Mouse (Mus musculus) midbrain, embryonic 11.5 days (tissue): ENCODE data around the gene Gm49721. TPM values are rescaled to one million over a fixed set of nuclear protein-coding genes. Genes with fewer than 3 reads are reported as not detected.
"Not testable (repeated sequence)": the region's sequence is repeated elsewhere in the genome, so short reads cannot be mapped to it uniquely, and the experiment has no call there.

Source experiments
- ATAC-seq: fragments of 200-750 bp; cut with Nextera tagmentation; 2 replicates; pipeline ENCODE4 v1.8.0; 2017; ENCODE audit warnings: moderate TSS enrichment, moderate library complexity; ENCODE audit not compliant: low FRiP score
- DNase-seq: peaks from one replicate; pipeline ENCODE4 v3.0.0; 2015; ENCODE audit warnings: low spot score; ENCODE audit errors: missing footprints
- H3K27ac ChIP-seq: fragments of 300-500 bp; sonication (generic); 2 replicates; pipeline ENCODE4 v1.5.1; 2014; ENCODE audit warnings: low read depth, low read length
- H3K27me3 ChIP-seq: fragments of 300-500 bp; sonication (generic); 2 replicates; pipeline ENCODE4 v1.6.1; 2014; ENCODE audit warnings: mild to moderate bottlenecking, low read length, moderate library complexity, mixed read lengths; ENCODE audit not compliant: control insufficient read depth, insufficient read depth
- H3K36me3 ChIP-seq: fragments of 300-500 bp; sonication (generic); 2 replicates; pipeline ENCODE4 v1.6.1; 2014; ENCODE audit warnings: mild to moderate bottlenecking, low read length, moderate library complexity, mixed read lengths; ENCODE audit not compliant: control insufficient read depth, insufficient read depth
- H3K4me1 ChIP-seq: fragments of 300-500 bp; sonication (generic); 2 replicates; pipeline ENCODE4 v1.6.1; 2014; ENCODE audit warnings: low read length; ENCODE audit not compliant: control insufficient read depth, insufficient read depth
- H3K4me2 ChIP-seq: fragments of 300-500 bp; sonication (generic); 2 replicates; pipeline ENCODE4 v1.6.1; 2014; ENCODE audit warnings: mild to moderate bottlenecking, moderate library complexity
- H3K4me3 ChIP-seq: fragments of 300-500 bp; sonication (generic); 2 replicates; pipeline ENCODE4 v1.5.1; 2014; ENCODE audit warnings: low read depth, low read length
- H3K9ac ChIP-seq: fragments of 300-500 bp; sonication (generic); 2 replicates; pipeline ENCODE4 v1.6.1; 2014; ENCODE audit warnings: low read length
- H3K9me3 ChIP-seq: fragments of 300-500 bp; sonication (generic); 2 replicates; pipeline ENCODE4 v1.6.1; 2016; ENCODE audit warnings: low read length; ENCODE audit not compliant: control insufficient read depth
- WGBS: fragments of 180-500 bp; shearing (Covaris S2); extraction: QIAGEN DNeasy Blood & Tissue Kit; methylation state at CpG from one replicate; pipeline ENCODE4 v1.1.7; 2014; 5-methylcytosine and 5-hydroxymethylcytosine counted together
- polyA plus RNA-seq: library from polyadenylated mRNA; unstranded; fragments of >200 nt; fragmentation: Nextera tagmentation; extraction: Ambion mirVana; gene quantifications from 2 replicates; pipeline ENCODE4 v1.2.1, GENCODE M21; 2014

Gm49721 gene
- polyA plus RNA-seq, 1 experiment from 2014 or later, result 0.15 TPM

GRCm38 (mm10) chr17:6960349-6960748 is 18.4 kb upstream of the Gm49721 start:
- not testable (repeated sequence) for H3K36me3 ChIP-seq, H3K4me1 ChIP-seq, ATAC-seq, H3K9me3 ChIP-seq, H3K27ac ChIP-seq, H3K27me3 ChIP-seq
- peak overlapping the region; percentile 39 for H3K4me2 ChIP-seq
- peak overlapping the region; percentile 49 for H3K4me3 ChIP-seq
- H3K9ac ChIP-seq, result peak overlapping the region; percentile 59; the same call in 1 of the 2 replicates
- peak; percentile 81 for DNase-seq
- under 1% methylated on average over 12 of the region's 12 CpGs for WGBS

GRCm38 (mm10) chr17:6960776-6961175 is 17.9 kb upstream of the Gm49721 start, which contains the start of gene Tagap1:
Tagap1 (minus strand) TSS chr17:6961156.
- H3K4me1 ChIP-seq, H3K27me3 ChIP-seq, ATAC-seq, H3K27ac ChIP-seq, H3K36me3 ChIP-seq, H3K9me3 ChIP-seq: not testable (repeated sequence)
- WGBS, result under 1% methylated on average over 38 of the region's 51 CpGs
- Histone ChIP-seq H3K4me3 (peak within 1 kb of the TSS; percentile 49), H3K9ac (peak within 1 kb of the TSS; percentile 59), H3K4me2 (peak within 1 kb of the TSS; percentile 39)
- DNase-seq, result peak; percentile 82

GRCm38 (mm10) chr17:6961181-6962000 is 17.3 kb upstream of the Gm49721 start:
- not testable (repeated sequence) for H3K4me1 ChIP-seq, H3K9me3 ChIP-seq, H3K9ac ChIP-seq, H3K27me3 ChIP-seq, H3K27ac ChIP-seq, H3K36me3 ChIP-seq
- WGBS, result under 1% methylated on average over 13 of the region's 48 CpGs
- peak; percentile 98 for ATAC-seq
- Histone ChIP-seq H3K4me2 (0 out of 2 replicates have a peak overlapping the region, but pooled peaks have one; percentile 24), H3K4me3 (peak overlapping the region; percentile 10; the same call in 1 of the 2 replicates)
- peak; percentile 84 for DNase-seq

- H3K4me2 ChIP-seq, H3K27me3 ChIP-seq, H3K27ac ChIP-seq, H3K4me3 ChIP-seq, H3K36me3 ChIP-seq, DNase-seq, ATAC-seq, H3K9me3 ChIP-seq, H3K4me1 ChIP-seq, H3K9ac ChIP-seq: not testable (repeated sequence)
- 93% methylated on average over 4 of the region's 6 CpGs for whole genome bisulfite sequencing
Measured at GRCm38 (mm10) chr17:6962339-6962738, 16.4 kb upstream of the Gm49721 start.

- H3K9ac ChIP-seq, H3K27ac ChIP-seq, ATAC-seq, H3K4me3 ChIP-seq, H3K27me3 ChIP-seq, DNase-seq, H3K9me3 ChIP-seq, H3K4me2 ChIP-seq, H3K36me3 ChIP-seq, H3K4me1 ChIP-seq: not testable (repeated sequence)
- WGBS, result 77% methylated on average over 4 of the region's 4 CpGs
Measured at GRCm38 (mm10) chr17:6962936-6963335, 15.8 kb upstream of the Gm49721 start.

- H3K27ac ChIP-seq, H3K4me3 ChIP-seq, H3K27me3 ChIP-seq, H3K9ac ChIP-seq, H3K9me3 ChIP-seq, H3K4me2 ChIP-seq, H3K36me3 ChIP-seq, H3K4me1 ChIP-seq, ATAC-seq: not testable (repeated sequence)
- DNase-seq, result peak; percentile 81
- WGBS, result 11% methylated on average over 6 of the region's 6 CpGs
Measured at GRCm38 (mm10) chr17:6965364-6965763, 13.3 kb upstream of the Gm49721 start.

GRCm38 (mm10) chr17:6967673-6968072 is 11.0 kb upstream of the Gm49721 start:
- not testable (repeated sequence) for H3K27ac ChIP-seq, DNase-seq
- no CpG with 5 or more reads among the region's 1 CpGs for WGBS

GRCm38 (mm10) chr17:6970334-6970733 is 8.4 kb upstream of the Gm49721 start, which contains the start of gene Rnaset2b:
Rnaset2b (plus strand) TSS chr17:6970634.
- no CpG with 5 or more reads among the region's 8 CpGs for WGBS
- H3K4me1 ChIP-seq, ATAC-seq, H3K27ac ChIP-seq, H3K9ac ChIP-seq, H3K27me3 ChIP-seq, H3K9me3 ChIP-seq, H3K36me3 ChIP-seq, H3K4me2 ChIP-seq, DNase-seq, H3K4me3 ChIP-seq: not testable (repeated sequence)

More at GRCm38 (mm10) chr17:6967673-6968072, 11.0 kb upstream of the Gm49721 start:
- H3K36me3 ChIP-seq, H3K27me3 ChIP-seq, H3K4me2 ChIP-seq, H3K9me3 ChIP-seq, H3K4me3 ChIP-seq, ATAC-seq, H3K4me1 ChIP-seq, H3K9ac ChIP-seq: not testable (repeated sequence)

- not testable (repeated sequence) for H3K4me2 ChIP-seq, H3K36me3 ChIP-seq, H3K4me1 ChIP-seq, H3K27me3 ChIP-seq, H3K9me3 ChIP-seq, H3K27ac ChIP-seq, ATAC-seq, H3K4me3 ChIP-seq, DNase-seq, H3K9ac ChIP-seq
- WGBS, result 86% methylated on average over 8 of the region's 8 CpGs
Measured at GRCm38 (mm10) chr17:6971238-6971637, 7.5 kb upstream of the Gm49721 start.
